Mouse (Mus musculus) limb, embryonic 14.5 days (tissue): ENCODE results near the gene Eml3. TPM values are rescaled to one million over a fixed set of nuclear protein-coding genes. Genes with fewer than 3 reads are reported as not detected.
A peak's percentile ranks its signal among the peaks of the same experiment; 100 is the strongest.

ENCODE experiments used
- ATAC-seq: fragments of 200-750 bp; cut with Nextera tagmentation; 2 replicates; pipeline ENCODE4 v1.8.0; 2017; ENCODE audit warnings: low read depth, moderate number of reproducible peaks, moderate TSS enrichment; ENCODE audit not compliant: low FRiP score
- DNase-seq: peaks from one replicate; pipeline ENCODE4 v3.0.0-alpha.2; 2015; ENCODE audit warnings: low spot score
- H3K27ac ChIP-seq: fragments of 300-500 bp; sonication (generic); replicated peaks from 2 replicates; pipeline ENCODE4 v1.5.1; 2014; ENCODE audit warnings: low read depth, mild to moderate bottlenecking, low read length, moderate library complexity, mixed read lengths
- H3K27me3 ChIP-seq: fragments of 300-500 bp; sonication (generic); 2 replicates; pipeline ENCODE4 v1.6.1; 2014; ENCODE audit warnings: low read length, mixed read lengths; ENCODE audit not compliant: control insufficient read depth, insufficient read depth
- H3K36me3 ChIP-seq: fragments of 300-500 bp; sonication (generic); 2 replicates; pipeline ENCODE4 v1.6.1; 2014; ENCODE audit warnings: mild to moderate bottlenecking, low read length, moderate library complexity, mixed read lengths; ENCODE audit not compliant: control insufficient read depth, insufficient read depth
- H3K4me1 ChIP-seq: fragments of 300-500 bp; sonication (generic); 2 replicates; pipeline ENCODE4 v1.6.1; 2014; ENCODE audit warnings: antibody characterized with exemption, low read length, mixed read lengths; ENCODE audit not compliant: control insufficient read depth, insufficient read depth
- H3K4me2 ChIP-seq: fragments of 300-500 bp; sonication (generic); replicated peaks from 2 replicates; pipeline ENCODE4 v1.6.1; 2014; ENCODE audit warnings: low read depth, mild to moderate bottlenecking, low read length, moderate library complexity; ENCODE audit not compliant: severe bottlenecking
- H3K4me3 ChIP-seq: fragments of 300-500 bp; sonication (generic); replicated peaks from 2 replicates; pipeline ENCODE4 v1.5.1; 2014; ENCODE audit warnings: low read length
- H3K9ac ChIP-seq: fragments of 300-500 bp; sonication (generic); 2 replicates; pipeline ENCODE4 v1.6.1; 2014; ENCODE audit warnings: mild to moderate bottlenecking, low read depth, low read length, moderate library complexity; ENCODE audit not compliant: severe bottlenecking
- H3K9me3 ChIP-seq: fragments of 300-500 bp; sonication (generic); 2 replicates; pipeline ENCODE4 v1.6.1; 2016; ENCODE audit warnings: low read length; ENCODE audit not compliant: control insufficient read depth
- POLR2A ChIP-seq: fragments of 200-500 bp; IDR thresholded peaks from 2 replicates; pipeline ENCODE4 v1.8.0; 2012; ENCODE audit warnings: inconsistent platforms, mild to moderate bottlenecking, moderate library complexity, borderline replicate concordance; ENCODE audit not compliant: insufficient read depth, insufficient read length; ENCODE audit errors: extremely low read depth
- whole genome bisulfite sequencing: fragments of 180-500 bp; shearing (Covaris S2); extraction: QIAGEN DNeasy Blood & Tissue Kit; methylation state at CpG from one replicate; pipeline ENCODE4 v1.1.7; 2014; 5-methylcytosine and 5-hydroxymethylcytosine counted together
- polyA plus RNA-seq, 2 experiments: library from polyadenylated mRNA; depleted of rRNA in 1 of 2; stranded (reverse) in 1 of 2; unstranded in 1 of 2; fragments of >200 nt; fragmentation: Nextera tagmentation in 1 of 2; extraction: Ambion mirVana in 1 of 2; gene quantifications; 2 replicates each; pipeline versions ENCODE4 v1.2.1 to v1.2.3; 2012 to 2014

The Eml3 gene
- polyA plus RNA-seq, 2 experiments = 21.5 to 62.1 TPM

- Histone ChIP-seq H3K9me3 (no peaks in the 10 kb centered on the region), H3K9ac (peak overlapping the region; percentile 28; the same call in 1 of the 2 replicates), H3K36me3 (peaks cover 62% of the 10 kb centered on the region), H3K27ac (0 out of 2 replicates have a peak overlapping the region, but pooled peaks have one; percentile 9), H3K4me3 (peak overlapping the region; percentile 18; the same call in 1 of the 2 replicates), H3K4me1 (peaks cover 21% of the 10 kb centered on the region), H3K4me2 (peak overlapping the region; percentile 61), H3K27me3 (no peaks in the 10 kb centered on the region)
- TF ChIP-seq POLR2A = no peak
- ATAC-seq (no peak), DNase-seq (peak; percentile 23)
- WGBS = 44% methylated on average over 5 of the region's 5 CpGs
Observed at GRCm38 (mm10) chr19:8944062-8944461, 14.7 kb downstream of the Eml3 start.

GRCm38 (mm10) chr19:8944750-8945149, 15.4 kb downstream of the Eml3 start:
- Histone ChIP-seq H3K36me3 (peaks cover 61% of the 10 kb centered on the region), H3K27ac (no peak overlapping the region), H3K4me1 (peaks cover 21% of the 10 kb centered on the region), H3K9ac (peak overlapping the region; percentile 13; the same call in 1 of the 2 replicates), H3K4me2 (peak overlapping the region; percentile 61; the same call in 1 of the 2 replicates), H3K9me3 (no peaks in the 10 kb centered on the region), H3K4me3 (peak overlapping the region; percentile 18), H3K27me3 (no peaks in the 10 kb centered on the region)
- 27% methylated on average over 5 of the region's 5 CpGs for WGBS
- TF ChIP-seq POLR2A = no peak
- no peak for ATAC-seq
- peak; percentile 89 for DNase-seq

- ATAC-seq (no peak), DNase-seq (no peak)
- 84% methylated on average over 6 of the region's 6 CpGs for WGBS
- Histone ChIP-seq H3K27ac (no peak overlapping the region), H3K9ac (peak overlapping the region; percentile 13; the same call in 1 of the 2 replicates), H3K36me3 (peaks cover 63% of the 10 kb centered on the region), H3K4me1 (peaks cover 21% of the 10 kb centered on the region), H3K27me3 (no peaks in the 10 kb centered on the region), H3K4me2 (peak overlapping the region; percentile 61), H3K9me3 (no peaks in the 10 kb centered on the region), H3K4me3 (peak overlapping the region; percentile 18)
- TF ChIP-seq POLR2A = no peak
Observed at GRCm38 (mm10) chr19:8945251-8945650, 15.9 kb downstream of the Eml3 start.

- no peak overlapping the region for H3K4me2 ChIP-seq
- H3K9me3 ChIP-seq = no peaks in the 10 kb centered on the region
- H3K4me3 ChIP-seq = no peak overlapping the region
- ATAC-seq = no peak
- H3K36me3 ChIP-seq = peaks cover 78% of the 10 kb centered on the region
- no peak overlapping the region for H3K27ac ChIP-seq
- no peaks in the 10 kb centered on the region for H3K27me3 ChIP-seq
- TF ChIP-seq POLR2A = no peak
- DNase-seq = no peak
- H3K9ac ChIP-seq = no peak overlapping the region
- peaks cover 14% of the 10 kb centered on the region for H3K4me1 ChIP-seq
- 93% methylated on average over 7 of the region's 7 CpGs for WGBS
Observed at GRCm38 (mm10) chr19:8946929-8947328, 17.6 kb downstream of the Eml3 start.

GRCm38 (mm10) chr19:8950190-8950589, 20.8 kb downstream of the Eml3 start:
- Histone ChIP-seq H3K27me3 (no peaks in the 10 kb centered on the region), H3K4me3 (no peak overlapping the region), H3K4me2 (no peak overlapping the region), H3K36me3 (peaks cover 71% of the 10 kb centered on the region), H3K9me3 (no peaks in the 10 kb centered on the region), H3K4me1 (peaks cover 8% of the 10 kb centered on the region), H3K9ac (no peak overlapping the region), H3K27ac (no peak overlapping the region)
- WGBS = 91% methylated on average over 5 of the region's 5 CpGs
- TF ChIP-seq POLR2A = no peak
- DNase-seq (no peak), ATAC-seq (no peak)
